In genomic region chr8:4800524-4801122, GRCm38 (mm10) we compare ENCODE assay signal across 9 mouse cellular contexts. TPM values are rescaled to one million over a fixed set of nuclear protein-coding genes. Genes with fewer than 3 reads are reported as not detected.
A peak's percentile ranks its signal among the peaks of the same experiment; 100 is the strongest.
DNase-seq lines count a peak whose midpoint lies in the region; ATAC-seq and TF ChIP-seq lines count a peak whose summit lies in the region.
"Had no signal": no experiment of that assay in that cellular context is flagged by ENCODE, and none has a peak within 500 bp of the region (broad histone marks: within the 10 kb centered on the region; RNA-seq: fewer than 3 reads in every experiment).

No protein-coding gene starts in this region.

- H3K4me2 ChIP-seq in kidney, embryonic 15.5 days, result no peak overlapping the region
- no peak overlapping the region for H3K4me2 ChIP-seq in liver, embryonic 14.5 days (ENCODE audit: low read depth)

- no peak for ATAC-seq in kidney, embryonic 15.5 days (replicated peaks; ENCODE audit: low FRiP score)
- ATAC-seq in liver, embryonic 14.5 days (ENCODE audit: insufficient read depth), result no peak
- no peak for ATAC-seq in activated CD4-positive, CD25-positive, alpha-beta regulatory T cell, adult 4 months

- no peaks in the 10 kb centered on the region for H3K27me3 ChIP-seq in kidney, embryonic 15.5 days
- no peaks in the 10 kb centered on the region for H3K27me3 ChIP-seq in liver, embryonic 14.5 days (ENCODE audit: control insufficient read depth, insufficient read depth, low read length)
- H3K27me3 ChIP-seq: megakaryocyte, embryonic 14.5 days had no signal

- no peak overlapping the region for H3K4me3 ChIP-seq in kidney, embryonic 15.5 days (replicated peaks)
- H3K4me3 ChIP-seq in liver, embryonic 14.5 days (ENCODE audit: insufficient read depth in 1 of 2, low read depth in 2 of 2, low read length in 2 of 2), result no peak overlapping the region
- H3K4me3 ChIP-seq: megakaryocyte, embryonic 14.5 days had no signal

- TF ChIP-seq CTCF in liver, embryonic 14.5 days (IDR thresholded peaks at IDR 0.05; ENCODE audit: low read depth), result peak; percentile 58

- H3K36me3 ChIP-seq in kidney, embryonic 15.5 days, result no peaks in the 10 kb centered on the region
- no peaks in the 10 kb centered on the region for H3K36me3 ChIP-seq in liver, embryonic 14.5 days (replicated peaks; ENCODE audit: control insufficient read depth, insufficient read depth, low read depth)

- WGBS in kidney, embryonic 15.5 days, result 64% methylated on average over 19 of the region's 19 CpGs
- 47% methylated on average over 19 of the region's 19 CpGs for WGBS in liver, embryonic 14.5 days (ENCODE audit: insufficient replicate concordance)

- peak; percentile 29 for DNase-seq in kidney, adult 11 months
- peak; percentile 26 for DNase-seq in MN1 (ENCODE audit: low spot score)
- DNase-seq in embryo, embryonic 10.5 days (ENCODE audit: low spot score), result peak; percentile 56
- peak; percentile 62 for DNase-seq in kidney, adult 18-20 months
- no peak for DNase-seq in liver, embryonic 14.5 days (ENCODE audit: low read depth in 3 of 3, low spot score in 3 of 3)
- DNase-seq in retina, embryonic 14.5 days (ENCODE audit: low spot score), result peak; percentile 72

- no peaks in the 10 kb centered on the region for H3K9me3 ChIP-seq in kidney, embryonic 15.5 days (replicated peaks)
- no peaks in the 10 kb centered on the region for H3K9me3 ChIP-seq in liver, embryonic 14.5 days (ENCODE audit: control insufficient read depth, low read length)

- H3K27ac ChIP-seq in kidney, embryonic 15.5 days, result no peak overlapping the region
- no peak overlapping the region for H3K27ac ChIP-seq in liver, embryonic 14.5 days

- no peaks in the 10 kb centered on the region for H3K4me1 ChIP-seq in kidney, embryonic 15.5 days
- no peaks in the 10 kb centered on the region for H3K4me1 ChIP-seq in liver, embryonic 14.5 days (replicated peaks; ENCODE audit: control insufficient read depth in 2 of 2, insufficient read depth in 2 of 2, low read length in 1 of 2)
- H3K4me1 ChIP-seq: megakaryocyte, embryonic 14.5 days had no signal

- no peak for TF ChIP-seq EP300 in liver, embryonic 14.5 days (IDR thresholded peaks at IDR 0.05; ENCODE audit: low read depth)

- H3K9ac ChIP-seq in kidney, embryonic 15.5 days, result no peak overlapping the region
- no peak overlapping the region for H3K9ac ChIP-seq in liver, embryonic 14.5 days (replicated peaks)

RNA-seq across cellular contexts. Expression of gene Shcbp1, which starts 21.3 kb away (rescaled TPM):
- polyA plus RNA-seq in kidney, embryonic 15.5 days (2015; fragmentation: Nextera tagmentation; extraction: Ambion mirVana), result 77.7 and 79.1 TPM in 2 replicates
- polyA plus RNA-seq in liver, embryonic 14.5 days (2012; rRNA removed), result 9.5 and 19.1 TPM in 2 replicates
- polyA plus RNA-seq in liver, embryonic 14.5 days (2014; fragmentation: Nextera tagmentation; extraction: Ambion mirVana), result 40.2 and 40.4 TPM in 2 replicates
- 10 to 100 TPM; 15.5 to 21.2 TPM for polyA plus RNA-seq in activated CD4-positive, CD25-positive, alpha-beta regulatory T cell, adult 4 months (2017; shearing (Covaris generic))

Comparison
In these comparisons a context has a peak if more than half of its experiments do, and no peak if none do; other contexts are left out.
1. DNase-seq: peak in kidney, adult 11 months (single experiment), MN1 (single experiment), embryo, embryonic 10.5 days (single experiment), kidney, adult 18-20 months (single experiment) and retina, embryonic 14.5 days (single experiment); none in liver, embryonic 14.5 days (0 of 3).